Mouse (Mus musculus): ENCODE results near the gene Cd160.

Gene Cd160

DNA sequence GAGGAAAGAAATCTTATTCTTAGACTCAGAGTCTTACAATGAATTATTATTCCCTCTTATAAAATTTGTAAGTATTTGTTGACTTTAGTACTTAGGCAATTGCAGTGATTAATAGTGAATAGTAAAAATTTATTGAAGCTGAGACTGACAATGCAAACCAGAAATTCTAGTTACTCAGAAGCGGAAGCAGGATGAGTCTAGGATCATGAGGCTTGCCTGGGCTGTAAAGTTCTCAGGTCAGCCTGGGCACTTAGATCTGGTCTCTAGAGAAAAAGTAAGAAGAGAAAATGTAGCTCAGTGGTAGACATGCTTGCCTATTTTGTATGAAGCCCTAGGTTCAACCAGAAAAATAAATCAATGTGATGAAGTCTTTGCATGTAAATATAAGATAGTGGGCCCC is 73.2 kb downstream of the Cd160 start:
- DNase-seq = no peak

Measured in thymus, postnatal 14 days (tissue).